Mouse (Mus musculus) midbrain, embryonic 15.5 days (tissue): ENCODE measurements around the gene Usp53. TPM values are rescaled to one million over a fixed set of nuclear protein-coding genes. Genes with fewer than 3 reads are reported as not detected.
"Not testable (repeated sequence)": the region's sequence is repeated elsewhere in the genome, so short reads cannot be mapped to it uniquely, and the experiment has no call there.

Source experiments
- ATAC-seq: fragments of 200-750 bp; cut with Nextera tagmentation; replicated peaks from 2 replicates; pipeline ENCODE4 v1.8.0; 2017; ENCODE audit warnings: moderate TSS enrichment
- H3K27ac ChIP-seq: fragments of 300-500 bp; sonication (generic); 2 replicates; pipeline ENCODE4 v1.5.1; 2015; ENCODE audit warnings: mild to moderate bottlenecking, inconsistent platforms
- H3K27me3 ChIP-seq: fragments of 300-500 bp; sonication (generic); replicated peaks from 2 replicates; pipeline ENCODE4 v1.6.1; 2015; ENCODE audit warnings: inconsistent platforms
- H3K36me3 ChIP-seq: fragments of 300-500 bp; sonication (generic); replicated peaks from 2 replicates; pipeline ENCODE4 v1.6.1; 2015; ENCODE audit warnings: inconsistent platforms
- H3K4me1 ChIP-seq: fragments of 300-500 bp; sonication (generic); 2 replicates; pipeline ENCODE4 v1.6.1; 2015; ENCODE audit warnings: inconsistent platforms
- H3K4me2 ChIP-seq: fragments of 300-500 bp; sonication (generic); 2 replicates; pipeline ENCODE4 v1.6.1; 2015; ENCODE audit warnings: inconsistent platforms, mild to moderate bottlenecking, moderate library complexity
- H3K4me3 ChIP-seq: fragments of 300-500 bp; sonication (generic); 2 replicates; pipeline ENCODE4 v1.5.1; 2015; ENCODE audit warnings: mild to moderate bottlenecking, inconsistent platforms
- H3K9ac ChIP-seq: fragments of 300-500 bp; sonication (generic); 2 replicates; pipeline ENCODE4 v1.6.1; 2015; ENCODE audit warnings: mild to moderate bottlenecking, inconsistent platforms
- H3K9me3 ChIP-seq: fragments of 300-500 bp; sonication (generic); 2 replicates; pipeline ENCODE4 v1.6.1; 2016; ENCODE audit warnings: inconsistent platforms
- WGBS: fragments of 180-500 bp; shearing (Covaris S2); methylation state at CpG from one replicate; pipeline ENCODE4 v1.1.7; 2015; ENCODE audit warnings: mixed read lengths; 5-methylcytosine and 5-hydroxymethylcytosine counted together
- polyA plus RNA-seq: library from polyadenylated mRNA; unstranded; fragments of >200 nt; fragmentation: Nextera tagmentation; extraction: Ambion mirVana; gene quantifications from 2 replicates; pipeline ENCODE4 v1.2.1, GENCODE M21; 2015

Gene Usp53
- polyA plus RNA-seq, 1 experiment from 2014 or later = 12.1 TPM

- not testable (repeated sequence) for H3K27ac ChIP-seq, H3K9me3 ChIP-seq, H3K4me1 ChIP-seq, H3K4me2 ChIP-seq, H3K27me3 ChIP-seq, ATAC-seq, H3K36me3 ChIP-seq, H3K4me3 ChIP-seq, H3K9ac ChIP-seq
- WGBS = 76% methylated on average over 13 of the region's 13 CpGs
Measured at GRCm38 (mm10) chr3:122937176-122937575, 47.1 kb downstream of the Usp53 start.

GRCm38 (mm10) chr3:122932466-122932865 lies 51.8 kb downstream of the Usp53 start:
- Histone ChIP-seq H3K27me3 (no peaks in the 10 kb centered on the region), H3K27ac (no peak overlapping the region), H3K4me1 (no peaks in the 10 kb centered on the region), H3K4me3 (no peak overlapping the region), H3K4me2 (no peak overlapping the region), H3K36me3 (no peaks in the 10 kb centered on the region), H3K9me3 (no peaks in the 10 kb centered on the region), H3K9ac (no peak overlapping the region)
- no peak for ATAC-seq
- WGBS = 94% methylated on average over 1 of the region's 1 CpGs

- Histone ChIP-seq H3K4me1 (peaks cover 12% of the 10 kb centered on the region), H3K9ac (no peak overlapping the region), H3K4me2 (no peak overlapping the region), H3K36me3 (no peaks in the 10 kb centered on the region), H3K9me3 (no peaks in the 10 kb centered on the region), H3K4me3 (no peak overlapping the region), H3K27me3 (no peaks in the 10 kb centered on the region), H3K27ac (no peak overlapping the region)
- WGBS = 92% methylated on average over 6 of the region's 6 CpGs
- ATAC-seq = no peak
Measured at GRCm38 (mm10) chr3:122929723-122930122, 54.6 kb downstream of the Usp53 start.

GRCm38 (mm10) chr3:122924009-122924914 lies 60.0 kb downstream of the Usp53 start, which contains the start of gene 1810037I17Rik:
TSS of gene 1810037I17Rik (plus strand) at chr3:122924203.
- Histone ChIP-seq H3K27me3 (no peaks in the 10 kb centered on the region), H3K9me3 (no peaks in the 10 kb centered on the region), H3K4me3 (peak within 1 kb of the TSS; percentile 68), H3K4me2 (peak within 1 kb of the TSS; percentile 63), H3K27ac (peak within 1 kb of the TSS; percentile 82), H3K9ac (peak within 1 kb of the TSS; percentile 58), H3K36me3 (no peaks in the 10 kb centered on the region), H3K4me1 (peaks cover 12% of the 10 kb centered on the region)
- under 1% methylated on average over 68 of the region's 68 CpGs for WGBS
- ATAC-seq = peak; percentile 100

- no peak for ATAC-seq
- Histone ChIP-seq H3K4me1 (peaks cover 12% of the 10 kb centered on the region), H3K27ac (no peak overlapping the region), H3K4me3 (no peak overlapping the region), H3K4me2 (peak overlapping the region; percentile 63; the same call in 1 of the 2 replicates), H3K9me3 (no peaks in the 10 kb centered on the region), H3K9ac (no peak overlapping the region), H3K27me3 (no peaks in the 10 kb centered on the region), H3K36me3 (no peaks in the 10 kb centered on the region)
- WGBS = 74% methylated on average over 7 of the region's 7 CpGs
Measured at GRCm38 (mm10) chr3:122923147-122923546, 61.2 kb downstream of the Usp53 start.

GRCm38 (mm10) chr3:122921676-122922527 lies 62.4 kb downstream of the Usp53 start:
- H3K9me3 ChIP-seq = no peaks in the 10 kb centered on the region
- no peak overlapping the region for H3K27ac ChIP-seq
- no peak overlapping the region for H3K9ac ChIP-seq
- 82% methylated on average over 8 of the region's 8 CpGs for WGBS
- H3K4me3 ChIP-seq = no peak overlapping the region
- no peak overlapping the region for H3K4me2 ChIP-seq
- H3K36me3 ChIP-seq = no peaks in the 10 kb centered on the region
- H3K27me3 ChIP-seq = no peaks in the 10 kb centered on the region
- ATAC-seq = no peak
- peaks cover 12% of the 10 kb centered on the region for H3K4me1 ChIP-seq

GRCm38 (mm10) chr3:122920572-122921435 lies 63.5 kb downstream of the Usp53 start:
- H3K9me3 ChIP-seq = no peaks in the 10 kb centered on the region
- H3K4me2 ChIP-seq = no peak overlapping the region
- peaks cover 6% of the 10 kb centered on the region for H3K4me1 ChIP-seq
- no peak overlapping the region for H3K27ac ChIP-seq
- ATAC-seq = no peak
- no peak overlapping the region for H3K4me3 ChIP-seq
- WGBS = 67% methylated on average over 8 of the region's 8 CpGs
- H3K9ac ChIP-seq = no peak overlapping the region
- no peaks in the 10 kb centered on the region for H3K27me3 ChIP-seq
- no peaks in the 10 kb centered on the region for H3K36me3 ChIP-seq

GRCm38 (mm10) chr3:122919260-122919659 lies 65.0 kb downstream of the Usp53 start, which contains the start of gene Gm10959:
TSS of gene Gm10959 (minus strand) at chr3:122919360.
- Histone ChIP-seq H3K4me1 (no peaks in the 10 kb centered on the region), H3K4me3 (no peak within 1 kb of the TSS), H3K36me3 (no peaks in the 10 kb centered on the region), H3K9ac (no peak within 1 kb of the TSS), H3K4me2 (no peak within 1 kb of the TSS), H3K9me3 (no peaks in the 10 kb centered on the region), H3K27ac (no peak within 1 kb of the TSS), H3K27me3 (no peaks in the 10 kb centered on the region)
- 75% methylated on average over 8 of the region's 8 CpGs for WGBS
- no peak for ATAC-seq

- H3K4me2 ChIP-seq = no peak overlapping the region
- no peak overlapping the region for H3K4me3 ChIP-seq
- no peak for ATAC-seq
- H3K4me1 ChIP-seq = no peaks in the 10 kb centered on the region
- no peak overlapping the region for H3K9ac ChIP-seq
- 66% methylated on average over 2 of the region's 2 CpGs for WGBS
- no peaks in the 10 kb centered on the region for H3K27me3 ChIP-seq
- no peak overlapping the region for H3K27ac ChIP-seq
- no peaks in the 10 kb centered on the region for H3K36me3 ChIP-seq
- H3K9me3 ChIP-seq = no peaks in the 10 kb centered on the region
Measured at GRCm38 (mm10) chr3:122918672-122919071, 65.6 kb downstream of the Usp53 start.

- no peak overlapping the region for H3K4me2 ChIP-seq
- WGBS = 93% methylated on average over 6 of the region's 6 CpGs
- H3K27ac ChIP-seq = no peak overlapping the region
- no peak overlapping the region for H3K9ac ChIP-seq
- no peak overlapping the region for H3K4me3 ChIP-seq
- H3K4me1 ChIP-seq = no peaks in the 10 kb centered on the region
- H3K27me3 ChIP-seq = no peaks in the 10 kb centered on the region
- no peaks in the 10 kb centered on the region for H3K9me3 ChIP-seq
- ATAC-seq = no peak
- no peaks in the 10 kb centered on the region for H3K36me3 ChIP-seq
Measured at GRCm38 (mm10) chr3:122916191-122916680, 68.1 kb downstream of the Usp53 start.

- no peak overlapping the region for H3K27ac ChIP-seq
- WGBS = 83% methylated on average over 5 of the region's 5 CpGs
- no peak overlapping the region for H3K4me3 ChIP-seq
Measured at GRCm38 (mm10) chr3:122915493-122915892, 68.8 kb downstream of the Usp53 start.

More at GRCm38 (mm10) chr3:122915493-122915892, 68.8 kb downstream of the Usp53 start:
- Histone ChIP-seq H3K4me1 (no peaks in the 10 kb centered on the region), H3K27me3 (no peaks in the 10 kb centered on the region), H3K9me3 (no peaks in the 10 kb centered on the region), H3K9ac (no peak overlapping the region), H3K4me2 (no peak overlapping the region), H3K36me3 (no peaks in the 10 kb centered on the region)
- ATAC-seq = no peak
